Mouse (Mus musculus): ENCODE data around the gene Pttg1ip. TPM values are rescaled to one million over a fixed set of nuclear protein-coding genes. Genes with fewer than 3 reads are reported as not detected.

Gene Pttg1ip
- polyA plus RNA-seq, 2 experiments, result 117 to 138 TPM

GRCm38 (mm10) chr10:77548576-77548975 lies 32.9 kb upstream of the Pttg1ip start:
- Histone ChIP-seq H3K36me3 (ENCODE audit: control insufficient read depth, insufficient read depth, low read length) (no peaks in the 10 kb centered on the region), H3K9ac (ENCODE audit: low read depth, low read length, severe bottlenecking) (no peak overlapping the region), H3K4me1 (ENCODE audit: control insufficient read depth, insufficient read depth, low read length) (no peaks in the 10 kb centered on the region), H3K27me3 (ENCODE audit: control insufficient read depth, insufficient read depth, low read length) (no peaks in the 10 kb centered on the region), H3K9me3 (ENCODE audit: control insufficient read depth, low read length) (no peaks in the 10 kb centered on the region), H3K27ac (replicated peaks; ENCODE audit: low read depth, low read length) (no peak overlapping the region), H3K4me3 (replicated peaks; ENCODE audit: low read length) (no peak overlapping the region), H3K4me2 (replicated peaks; ENCODE audit: low read depth, low read length, severe bottlenecking) (no peak overlapping the region)
- TF ChIP-seq POLR2A (IDR thresholded peaks at IDR 0.05; ENCODE audit: borderline replicate concordance, extremely low read depth, insufficient read depth, insufficient read length), result no peak
- no peak for DNase-seq (ENCODE audit: low spot score)
- 85% methylated on average over 10 of the region's 10 CpGs for WGBS
- no peak for ATAC-seq (ENCODE audit: low FRiP score, low read depth)

DNA sequence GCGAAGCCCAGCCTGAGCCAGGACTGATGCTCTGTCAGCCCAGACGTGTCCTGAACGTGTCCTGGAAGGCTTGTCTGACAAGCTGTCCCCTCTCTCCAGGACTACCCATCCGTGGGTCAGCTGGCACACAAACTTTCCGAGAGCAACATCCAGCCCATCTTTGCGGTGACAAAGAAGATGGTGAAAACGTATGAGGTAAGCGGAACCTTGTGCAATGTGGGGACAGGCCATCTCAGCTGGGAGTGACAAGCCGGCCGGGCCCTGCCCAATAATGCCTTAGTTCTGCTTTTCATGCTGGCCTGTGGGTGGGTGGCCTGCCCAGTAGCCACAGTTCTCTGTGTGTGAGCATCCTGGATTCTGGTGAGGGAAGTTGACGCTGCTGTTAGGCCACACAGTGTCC lies 30.6 kb upstream of the Pttg1ip start:
- H3K4me1 ChIP-seq (ENCODE audit: control insufficient read depth, insufficient read depth, low read length), result no peaks in the 10 kb centered on the region
- no peaks in the 10 kb centered on the region for H3K36me3 ChIP-seq (ENCODE audit: control insufficient read depth, insufficient read depth, low read length)
- DNase-seq (ENCODE audit: low spot score) (no peak), ATAC-seq (ENCODE audit: low FRiP score, low read depth) (no peak)
- no peak overlapping the region for H3K4me3 ChIP-seq (replicated peaks; ENCODE audit: low read length)
- WGBS, result 68% methylated on average over 11 of the region's 11 CpGs
- no peaks in the 10 kb centered on the region for H3K27me3 ChIP-seq (ENCODE audit: control insufficient read depth, insufficient read depth, low read length)
- H3K9me3 ChIP-seq (ENCODE audit: control insufficient read depth, low read length), result no peaks in the 10 kb centered on the region
- no peak overlapping the region for H3K4me2 ChIP-seq (replicated peaks; ENCODE audit: low read depth, low read length, severe bottlenecking)
- no peak for TF ChIP-seq POLR2A (IDR thresholded peaks at IDR 0.05; ENCODE audit: borderline replicate concordance, extremely low read depth, insufficient read depth, insufficient read length)
- no peak overlapping the region for H3K27ac ChIP-seq (replicated peaks; ENCODE audit: low read depth, low read length)
- no peak overlapping the region for H3K9ac ChIP-seq (ENCODE audit: low read depth, low read length, severe bottlenecking)

DNA sequence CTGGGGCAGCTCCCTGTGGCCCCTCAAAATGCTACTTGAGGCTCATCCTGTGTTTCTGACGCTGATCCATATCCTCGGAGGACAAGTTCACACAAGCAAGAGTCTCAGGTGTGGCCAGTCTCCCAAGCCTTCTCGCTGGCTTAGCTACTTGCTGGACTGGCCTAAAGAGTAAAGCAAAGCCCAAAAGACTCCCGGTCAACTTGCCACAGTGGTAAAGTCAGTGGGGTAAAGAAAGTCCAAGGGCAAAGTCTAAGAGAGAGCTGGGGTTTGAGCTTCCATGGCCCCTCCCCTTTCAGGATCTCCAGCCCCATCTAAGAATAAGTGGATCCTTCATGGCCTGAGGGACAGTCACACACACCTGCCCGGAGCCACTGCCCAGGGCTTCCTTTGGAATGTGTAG lies 29.4 kb upstream of the Pttg1ip start:
- DNase-seq (ENCODE audit: low spot score) (no peak), ATAC-seq (ENCODE audit: low FRiP score, low read depth) (no peak)
- no peaks in the 10 kb centered on the region for H3K36me3 ChIP-seq (ENCODE audit: control insufficient read depth, insufficient read depth, low read length)
- H3K4me2 ChIP-seq (replicated peaks; ENCODE audit: low read depth, low read length, severe bottlenecking), result no peak overlapping the region
- 79% methylated on average over 5 of the region's 5 CpGs for WGBS
- TF ChIP-seq POLR2A (IDR thresholded peaks at IDR 0.05; ENCODE audit: borderline replicate concordance, extremely low read depth, insufficient read depth, insufficient read length), result no peak
- no peak overlapping the region for H3K27ac ChIP-seq (replicated peaks; ENCODE audit: low read depth, low read length)
- no peaks in the 10 kb centered on the region for H3K9me3 ChIP-seq (ENCODE audit: control insufficient read depth, low read length)
- no peaks in the 10 kb centered on the region for H3K27me3 ChIP-seq (ENCODE audit: control insufficient read depth, insufficient read depth, low read length)
- no peaks in the 10 kb centered on the region for H3K4me1 ChIP-seq (ENCODE audit: control insufficient read depth, insufficient read depth, low read length)
- H3K4me3 ChIP-seq (replicated peaks; ENCODE audit: low read length), result no peak overlapping the region
- H3K9ac ChIP-seq (ENCODE audit: low read depth, low read length, severe bottlenecking), result no peak overlapping the region

DNA sequence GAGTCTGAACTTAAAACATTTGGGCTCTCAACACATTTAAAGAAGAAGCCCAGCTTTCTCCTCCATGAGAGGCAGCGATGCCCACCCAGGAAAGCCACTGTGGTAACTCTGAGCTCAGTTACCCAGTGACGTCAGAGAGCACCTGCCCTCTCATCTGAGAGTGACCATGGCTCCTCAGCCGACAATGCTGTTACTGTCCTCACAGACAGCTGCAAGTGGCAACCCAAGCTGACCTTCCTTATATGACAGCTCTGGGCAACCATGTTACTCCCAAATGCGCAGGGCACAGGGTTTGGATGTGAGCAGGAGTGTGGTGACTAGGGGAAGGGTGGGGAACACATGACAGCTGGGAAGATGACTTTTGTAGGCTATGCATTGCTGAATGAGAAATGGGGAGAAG lies 28.2 kb upstream of the Pttg1ip start:
- H3K4me3 ChIP-seq (replicated peaks; ENCODE audit: low read length), result no peak overlapping the region
- ATAC-seq (ENCODE audit: low FRiP score, low read depth), result no peak
- no peaks in the 10 kb centered on the region for H3K9me3 ChIP-seq (ENCODE audit: control insufficient read depth, low read length)
- H3K4me1 ChIP-seq (ENCODE audit: control insufficient read depth, insufficient read depth, low read length), result no peaks in the 10 kb centered on the region
- no peaks in the 10 kb centered on the region for H3K36me3 ChIP-seq (ENCODE audit: control insufficient read depth, insufficient read depth, low read length)
- H3K4me2 ChIP-seq (replicated peaks; ENCODE audit: low read depth, low read length, severe bottlenecking), result no peak overlapping the region
- TF ChIP-seq POLR2A (IDR thresholded peaks at IDR 0.05; ENCODE audit: borderline replicate concordance, extremely low read depth, insufficient read depth, insufficient read length), result no peak
- no peak overlapping the region for H3K27ac ChIP-seq (replicated peaks; ENCODE audit: low read depth, low read length)
- 73% methylated on average over 4 of the region's 4 CpGs for WGBS
- no peak overlapping the region for H3K9ac ChIP-seq (ENCODE audit: low read depth, low read length, severe bottlenecking)
- no peak for DNase-seq (ENCODE audit: low spot score)
- no peaks in the 10 kb centered on the region for H3K27me3 ChIP-seq (ENCODE audit: control insufficient read depth, insufficient read depth, low read length)

DNA sequence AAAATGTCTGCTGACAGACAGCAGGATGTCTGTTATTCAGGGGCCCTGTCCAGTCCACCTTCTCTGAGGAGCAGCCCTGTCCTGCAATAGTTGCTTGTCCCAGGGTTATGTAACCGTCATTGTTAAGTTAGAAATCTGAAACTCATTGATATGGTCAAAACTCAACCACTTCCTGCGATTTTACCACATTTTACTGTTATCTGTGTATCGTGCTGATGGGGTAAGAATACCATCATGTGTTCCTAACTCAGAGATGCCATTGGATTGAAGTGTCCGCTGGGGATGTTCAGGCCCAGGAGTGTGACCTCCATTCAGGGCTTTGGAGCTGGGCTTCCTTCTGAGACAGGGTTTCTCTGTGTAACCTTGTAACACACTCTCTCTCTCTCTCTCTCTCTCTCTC lies 26.6 kb upstream of the Pttg1ip start:
- H3K4me1 ChIP-seq (ENCODE audit: control insufficient read depth, insufficient read depth, low read length), result no peaks in the 10 kb centered on the region
- ATAC-seq (ENCODE audit: low FRiP score, low read depth) (no peak), DNase-seq (ENCODE audit: low spot score) (no peak)
- no peak overlapping the region for H3K4me3 ChIP-seq (replicated peaks; ENCODE audit: low read length)
- no peak for TF ChIP-seq POLR2A (IDR thresholded peaks at IDR 0.05; ENCODE audit: borderline replicate concordance, extremely low read depth, insufficient read depth, insufficient read length)
- H3K9ac ChIP-seq (ENCODE audit: low read depth, low read length, severe bottlenecking), result no peak overlapping the region
- no peaks in the 10 kb centered on the region for H3K9me3 ChIP-seq (ENCODE audit: control insufficient read depth, low read length)
- H3K36me3 ChIP-seq (ENCODE audit: control insufficient read depth, insufficient read depth, low read length), result no peaks in the 10 kb centered on the region
- no peak overlapping the region for H3K4me2 ChIP-seq (replicated peaks; ENCODE audit: low read depth, low read length, severe bottlenecking)
- H3K27ac ChIP-seq (replicated peaks; ENCODE audit: low read depth, low read length), result no peak overlapping the region
- WGBS, result 81% methylated on average over 4 of the region's 4 CpGs
- no peaks in the 10 kb centered on the region for H3K27me3 ChIP-seq (ENCODE audit: control insufficient read depth, insufficient read depth, low read length)

- TF ChIP-seq POLR2A (IDR thresholded peaks at IDR 0.05; ENCODE audit: borderline replicate concordance, extremely low read depth, insufficient read depth, insufficient read length), result no peak
- H3K9ac ChIP-seq (ENCODE audit: low read depth, low read length, severe bottlenecking), result no peak overlapping the region
- 89% methylated on average over 7 of the region's 7 CpGs for WGBS
- no peak overlapping the region for H3K4me2 ChIP-seq (replicated peaks; ENCODE audit: low read depth, low read length, severe bottlenecking)
- H3K9me3 ChIP-seq (ENCODE audit: control insufficient read depth, low read length), result no peaks in the 10 kb centered on the region
- DNase-seq (ENCODE audit: low spot score) (no peak), ATAC-seq (ENCODE audit: low FRiP score, low read depth) (no peak)
- H3K36me3 ChIP-seq (ENCODE audit: control insufficient read depth, insufficient read depth, low read length), result no peaks in the 10 kb centered on the region
- H3K27ac ChIP-seq (replicated peaks; ENCODE audit: low read depth, low read length), result no peak overlapping the region
- H3K27me3 ChIP-seq (ENCODE audit: control insufficient read depth, insufficient read depth, low read length), result no peaks in the 10 kb centered on the region
- H3K4me3 ChIP-seq (replicated peaks; ENCODE audit: low read length), result no peak overlapping the region
- H3K4me1 ChIP-seq (ENCODE audit: control insufficient read depth, insufficient read depth, low read length), result no peaks in the 10 kb centered on the region
Observed at GRCm38 (mm10) chr10:77556631-77557030, 24.9 kb upstream of the Pttg1ip start.

Measured in limb, embryonic 14.5 days (tissue).